Mouse (Mus musculus) midbrain, embryonic 10.5 days (tissue): Measurements from ENCODE around the gene Gm20388. TPM values are rescaled to one million over a fixed set of nuclear protein-coding genes. Genes with fewer than 3 reads are reported as not detected.
"Not testable (repeated sequence)": the region's sequence is repeated elsewhere in the genome, so short reads cannot be mapped to it uniquely, and the experiment has no call there.

ENCODE experiments used
- DNase-seq: peaks from one replicate; pipeline ENCODE4 v3.0.0-alpha.2; 2017; ENCODE audit warnings: low spot score
- H3K27ac ChIP-seq: fragments of 300-500 bp; sonication (generic); replicated peaks from 2 replicates; pipeline ENCODE4 v1.5.1; 2016; ENCODE audit warnings: mild to moderate bottlenecking
- H3K27me3 ChIP-seq: fragments of 300-500 bp; sonication (generic); 2 replicates; pipeline ENCODE4 v1.6.1; 2016; ENCODE audit warnings: low read depth, mild to moderate bottlenecking; ENCODE audit not compliant: poor library complexity, severe bottlenecking
- H3K36me3 ChIP-seq: fragments of 300-500 bp; sonication (generic); 2 replicates; pipeline ENCODE4 v1.6.1; 2016; ENCODE audit warnings: mild to moderate bottlenecking, moderate library complexity
- H3K4me1 ChIP-seq: fragments of 300-500 bp; sonication (generic); 2 replicates; pipeline ENCODE4 v1.6.1; 2016
- H3K4me3 ChIP-seq: fragments of 300-500 bp; sonication (generic); 2 replicates; pipeline ENCODE4 v1.5.1; 2016; ENCODE audit warnings: mild to moderate bottlenecking, moderate library complexity
- H3K9me3 ChIP-seq: fragments of 300-500 bp; sonication (generic); replicated peaks from 2 replicates; pipeline ENCODE4 v1.6.1; 2016; ENCODE audit warnings: mild to moderate bottlenecking
- WGBS: fragments of 180-500 bp; shearing (Covaris S2); methylation state at CpG from one replicate; pipeline ENCODE4 v1.1.7; 2016; 5-methylcytosine and 5-hydroxymethylcytosine counted together
- polyA plus RNA-seq: library from polyadenylated mRNA; unstranded; fragments of >200 nt; fragmentation: Nextera tagmentation; extraction: Ambion mirVana; gene quantifications from 2 replicates; pipeline ENCODE4 v1.2.1, GENCODE M21; 2016

Gm20388 gene
- polyA plus RNA-seq, 1 experiment from 2014 or later: 7.1 TPM

- Histone ChIP-seq H3K4me1 (peaks cover 91% of the 10 kb centered on the region), H3K4me3 (no peak overlapping the region), H3K9me3 (no peaks in the 10 kb centered on the region), H3K27me3 (peaks cover 10% of the 10 kb centered on the region; the same call in 1 of the 2 replicates), H3K36me3 (no peaks in the 10 kb centered on the region), H3K27ac (peak overlapping the region; percentile 47)
- DNase-seq: no peak
- WGBS: 83% methylated on average over 6 of the region's 6 CpGs
Observed at GRCm38 (mm10) chr8:120357504-120357903, 446.9 kb downstream of the Gm20388 start.

- no peaks in the 10 kb centered on the region for H3K9me3 ChIP-seq
- H3K27ac ChIP-seq: peak overlapping the region; percentile 69
- H3K4me3 ChIP-seq: no peak overlapping the region
- 93% methylated on average over 8 of the region's 8 CpGs for WGBS
- peaks cover 91% of the 10 kb centered on the region for H3K4me1 ChIP-seq
- no peak for DNase-seq
- peaks cover 14% of the 10 kb centered on the region; the same call in 1 of the 2 replicates for H3K27me3 ChIP-seq
- H3K36me3 ChIP-seq: no peaks in the 10 kb centered on the region
Observed at GRCm38 (mm10) chr8:120361301-120361700, 450.7 kb downstream of the Gm20388 start.

GRCm38 (mm10) chr8:120363552-120364071, 453.0 kb downstream of the Gm20388 start:
- Histone ChIP-seq H3K27me3 (peaks cover 23% of the 10 kb centered on the region), H3K4me1 (peaks cover 89% of the 10 kb centered on the region), H3K9me3 (no peaks in the 10 kb centered on the region), H3K36me3 (no peaks in the 10 kb centered on the region), H3K27ac (peak overlapping the region; percentile 78), H3K4me3 (no peak overlapping the region)
- no peak for DNase-seq
- WGBS: 54% methylated on average over 10 of the region's 10 CpGs

GRCm38 (mm10) chr8:120364093-120364725, 453.6 kb downstream of the Gm20388 start:
- H3K27me3 ChIP-seq: peaks cover 23% of the 10 kb centered on the region
- no peak for DNase-seq
- no peaks in the 10 kb centered on the region for H3K9me3 ChIP-seq
- WGBS: 40% methylated on average over 7 of the region's 7 CpGs
- H3K36me3 ChIP-seq: no peaks in the 10 kb centered on the region
- H3K4me3 ChIP-seq: no peak overlapping the region
- peak overlapping the region; percentile 78 for H3K27ac ChIP-seq
- H3K4me1 ChIP-seq: peaks cover 92% of the 10 kb centered on the region

- Histone ChIP-seq H3K27ac (peak overlapping the region; percentile 78; the same call in 1 of the 2 replicates), H3K27me3 (peaks cover 23% of the 10 kb centered on the region), H3K36me3 (no peaks in the 10 kb centered on the region), H3K4me3 (no peak overlapping the region), H3K4me1 (peaks cover 96% of the 10 kb centered on the region), H3K9me3 (no peaks in the 10 kb centered on the region)
- no peak for DNase-seq
- WGBS: 87% methylated on average over 6 of the region's 6 CpGs
Observed at GRCm38 (mm10) chr8:120366840-120367239, 456.2 kb downstream of the Gm20388 start.

- Histone ChIP-seq H3K4me1 (peaks cover 95% of the 10 kb centered on the region), H3K27ac (peak overlapping the region; percentile 6), H3K27me3 (peaks cover 28% of the 10 kb centered on the region)
- not testable (repeated sequence) for H3K9me3 ChIP-seq, H3K36me3 ChIP-seq, H3K4me3 ChIP-seq, DNase-seq
- 82% methylated on average over 1 of the region's 1 CpGs for WGBS
Observed at GRCm38 (mm10) chr8:120368191-120368590, 457.6 kb downstream of the Gm20388 start.

- peak; percentile 53 for DNase-seq
- Histone ChIP-seq H3K4me1 (peaks cover 95% of the 10 kb centered on the region), H3K27ac (peak overlapping the region; percentile 6), H3K9me3 (no peaks in the 10 kb centered on the region), H3K36me3 (no peaks in the 10 kb centered on the region), H3K4me3 (0 out of 2 replicates have a peak overlapping the region, but pooled peaks have one; percentile 4), H3K27me3 (peaks cover 36% of the 10 kb centered on the region)
- WGBS: 40% methylated on average over 11 of the region's 11 CpGs
Observed at GRCm38 (mm10) chr8:120368814-120369649, 458.4 kb downstream of the Gm20388 start.

- WGBS: 72% methylated on average over 7 of the region's 7 CpGs
- peak overlapping the region; percentile 6 for H3K27ac ChIP-seq
- H3K27me3 ChIP-seq: peaks cover 39% of the 10 kb centered on the region
- no peaks in the 10 kb centered on the region for H3K9me3 ChIP-seq
- no peak for DNase-seq
- H3K36me3 ChIP-seq: no peaks in the 10 kb centered on the region
- no peak overlapping the region for H3K4me3 ChIP-seq
- H3K4me1 ChIP-seq: peaks cover 95% of the 10 kb centered on the region
Observed at GRCm38 (mm10) chr8:120369956-120370355, 459.3 kb downstream of the Gm20388 start.

GRCm38 (mm10) chr8:120370461-120370860, 459.8 kb downstream of the Gm20388 start:
- WGBS: 75% methylated on average over 4 of the region's 4 CpGs
- H3K27ac ChIP-seq: peak overlapping the region; percentile 81
- no peaks in the 10 kb centered on the region for H3K9me3 ChIP-seq
- H3K4me1 ChIP-seq: peaks cover 95% of the 10 kb centered on the region
- no peak overlapping the region for H3K4me3 ChIP-seq
- no peaks in the 10 kb centered on the region for H3K36me3 ChIP-seq
- peaks cover 38% of the 10 kb centered on the region for H3K27me3 ChIP-seq
- no peak for DNase-seq

GRCm38 (mm10) chr8:120371146-120371545, 460.5 kb downstream of the Gm20388 start:
- Histone ChIP-seq H3K4me3 (no peak overlapping the region), H3K9me3 (no peaks in the 10 kb centered on the region), H3K36me3 (no peaks in the 10 kb centered on the region), H3K27me3 (peaks cover 37% of the 10 kb centered on the region; the same call in 1 of the 2 replicates), H3K27ac (peak overlapping the region; percentile 81), H3K4me1 (peaks cover 95% of the 10 kb centered on the region)
- WGBS: 78% methylated on average over 5 of the region's 5 CpGs
- no peak for DNase-seq

GRCm38 (mm10) chr8:120371725-120372457, 461.2 kb downstream of the Gm20388 start:
- H3K4me1 ChIP-seq: peaks cover 98% of the 10 kb centered on the region
- H3K9me3 ChIP-seq: no peaks in the 10 kb centered on the region
- WGBS: 74% methylated on average over 8 of the region's 8 CpGs
- H3K27ac ChIP-seq: peak overlapping the region; percentile 81
- H3K4me3 ChIP-seq: no peak overlapping the region
- H3K36me3 ChIP-seq: no peaks in the 10 kb centered on the region
- peaks cover 39% of the 10 kb centered on the region; the same call in 1 of the 2 replicates for H3K27me3 ChIP-seq
- DNase-seq: no peak

- no peak for DNase-seq
- H3K27me3 ChIP-seq: peaks cover 42% of the 10 kb centered on the region; the same call in 1 of the 2 replicates
- WGBS: 88% methylated on average over 6 of the region's 6 CpGs
- peak overlapping the region; percentile 81 for H3K27ac ChIP-seq
- no peaks in the 10 kb centered on the region for H3K36me3 ChIP-seq
- peaks cover 98% of the 10 kb centered on the region for H3K4me1 ChIP-seq
- H3K4me3 ChIP-seq: no peak overlapping the region
- no peaks in the 10 kb centered on the region for H3K9me3 ChIP-seq
Observed at GRCm38 (mm10) chr8:120372684-120373083, 462.0 kb downstream of the Gm20388 start.
